Comparison of ENCODE assay signal across 21 mouse cellular contexts in genomic region chr6:97612861-97613260, GRCm38 (mm10). TPM values are rescaled to one million over a fixed set of nuclear protein-coding genes. Genes with fewer than 3 reads are reported as not detected.
A peak's percentile ranks its signal among the peaks of the same experiment; 100 is the strongest.
DNase-seq lines count a peak whose midpoint lies in the region; ATAC-seq lines count a peak whose summit lies in the region.
"Had no signal": no experiment of that assay in that cellular context is flagged by ENCODE, and none has a peak within 500 bp of the region (broad histone marks: within the 10 kb centered on the region; RNA-seq: fewer than 3 reads in every experiment).

No protein-coding gene starts in this region.

- H3K4me1 ChIP-seq in forebrain, embryonic 13.5 days = peaks cover 64% of the 10 kb centered on the region
- H3K4me1 ChIP-seq in forebrain, embryonic 11.5 days (replicated peaks; ENCODE audit: control insufficient read depth, insufficient read depth, low read length) = peaks cover 2% of the 10 kb centered on the region; the same call in 1 of the 2 replicates
- H3K4me1 ChIP-seq in hindbrain, embryonic 12.5 days = peaks cover 60% of the 10 kb centered on the region
- peaks cover 4% of the 10 kb centered on the region for H3K4me1 ChIP-seq in hindbrain, embryonic 11.5 days (replicated peaks; ENCODE audit: control insufficient read depth, insufficient read depth, low read length)
- peaks cover 34% of the 10 kb centered on the region for H3K4me1 ChIP-seq in forebrain, embryonic 16.5 days (replicated peaks; ENCODE audit: control insufficient read depth, insufficient read depth, low read length)
- H3K4me1 ChIP-seq in midbrain, embryonic 15.5 days = peaks cover 21% of the 10 kb centered on the region
- peaks cover 17% of the 10 kb centered on the region for H3K4me1 ChIP-seq in midbrain, embryonic 11.5 days (ENCODE audit: control insufficient read depth, insufficient read depth, low read length)

- H3K27ac ChIP-seq in forebrain, embryonic 13.5 days = no peak overlapping the region
- no peak overlapping the region for H3K27ac ChIP-seq in forebrain, embryonic 11.5 days (ENCODE audit: low read depth, low read length)
- H3K27ac ChIP-seq in hindbrain, embryonic 12.5 days = 0 out of 2 replicates have a peak overlapping the region, but pooled peaks have one; percentile 17
- no peak overlapping the region for H3K27ac ChIP-seq in hindbrain, embryonic 11.5 days (ENCODE audit: low read depth, low read length)
- no peak overlapping the region for H3K27ac ChIP-seq in forebrain, embryonic 16.5 days (ENCODE audit: low read length)
- H3K27ac ChIP-seq in midbrain, embryonic 15.5 days = no peak overlapping the region
- H3K27ac ChIP-seq in midbrain, embryonic 11.5 days (ENCODE audit: low read depth, low read length) = no peak overlapping the region
- H3K27ac ChIP-seq: hindbrain, embryonic 10.5 days had no signal

- peak overlapping the region; percentile 6; the same call in 1 of the 2 replicates for H3K4me2 ChIP-seq in forebrain, embryonic 13.5 days
- no peak overlapping the region for H3K4me2 ChIP-seq in forebrain, embryonic 11.5 days (ENCODE audit: low read depth, low read length, severe bottlenecking)
- 0 out of 2 replicates have a peak overlapping the region, but pooled peaks have one; percentile 57 for H3K4me2 ChIP-seq in hindbrain, embryonic 12.5 days (replicated peaks)
- no peak overlapping the region for H3K4me2 ChIP-seq in hindbrain, embryonic 11.5 days (replicated peaks; ENCODE audit: low read depth, low read length)
- H3K4me2 ChIP-seq in forebrain, embryonic 16.5 days (ENCODE audit: low read length) = peak overlapping the region; percentile 0; the same call in 1 of the 2 replicates
- no peak overlapping the region for H3K4me2 ChIP-seq in midbrain, embryonic 15.5 days
- no peak overlapping the region for H3K4me2 ChIP-seq in midbrain, embryonic 11.5 days
- H3K4me2 ChIP-seq: heart, embryonic 12.5 days had no signal

- WGBS in forebrain, embryonic 13.5 days = 62% methylated on average over 5 of the region's 5 CpGs
- WGBS in forebrain, embryonic 11.5 days = 72% methylated on average over 5 of the region's 5 CpGs
- WGBS in hindbrain, embryonic 12.5 days = 73% methylated on average over 5 of the region's 5 CpGs
- 82% methylated on average over 5 of the region's 5 CpGs for WGBS in hindbrain, embryonic 11.5 days
- 51% methylated on average over 5 of the region's 5 CpGs for WGBS in forebrain, embryonic 16.5 days
- WGBS in midbrain, embryonic 15.5 days = 75% methylated on average over 5 of the region's 5 CpGs
- 91% methylated on average over 5 of the region's 5 CpGs for WGBS in midbrain, embryonic 11.5 days

- H3K4me3 ChIP-seq in forebrain, embryonic 13.5 days = no peak overlapping the region
- no peak overlapping the region for H3K4me3 ChIP-seq in forebrain, embryonic 11.5 days (ENCODE audit: low read depth, low read length)
- no peak overlapping the region for H3K4me3 ChIP-seq in hindbrain, embryonic 12.5 days
- H3K4me3 ChIP-seq in hindbrain, embryonic 11.5 days (ENCODE audit: low read depth, low read length) = no peak overlapping the region
- no peak overlapping the region for H3K4me3 ChIP-seq in forebrain, embryonic 16.5 days (replicated peaks; ENCODE audit: low read length)
- no peak overlapping the region for H3K4me3 ChIP-seq in midbrain, embryonic 15.5 days
- H3K4me3 ChIP-seq in midbrain, embryonic 11.5 days (ENCODE audit: low read depth, low read length) = no peak overlapping the region
- H3K4me3 ChIP-seq: heart, embryonic 12.5 days; hindbrain, embryonic 10.5 days had no signal

- ATAC-seq in forebrain, embryonic 13.5 days = no peak
- ATAC-seq in forebrain, embryonic 11.5 days (replicated peaks; ENCODE audit: low FRiP score) = no peak
- no peak for ATAC-seq in hindbrain, embryonic 12.5 days (ENCODE audit: low FRiP score)
- ATAC-seq in hindbrain, embryonic 11.5 days (ENCODE audit: low FRiP score) = no peak
- ATAC-seq in forebrain, embryonic 16.5 days = no peak
- ATAC-seq in midbrain, embryonic 15.5 days (replicated peaks) = no peak
- no peak for ATAC-seq in midbrain, embryonic 11.5 days (ENCODE audit: low FRiP score)
- ATAC-seq: activated CD4-positive, CD25-positive, alpha-beta regulatory T cell, adult 4 months; CD4-positive, CD25-positive, alpha-beta regulatory T cell, adult 4 months; hindbrain, embryonic 16.5 days; inflammation-experienced regulatory T-cells, adult 6 months; intestine, postnatal 0 days; Patski had no signal

- no peak overlapping the region for H3K9ac ChIP-seq in forebrain, embryonic 13.5 days
- no peak overlapping the region for H3K9ac ChIP-seq in forebrain, embryonic 11.5 days (ENCODE audit: low read length)
- no peak overlapping the region for H3K9ac ChIP-seq in hindbrain, embryonic 12.5 days
- no peak overlapping the region for H3K9ac ChIP-seq in hindbrain, embryonic 11.5 days (ENCODE audit: low read depth, low read length)
- no peak overlapping the region for H3K9ac ChIP-seq in forebrain, embryonic 16.5 days (replicated peaks; ENCODE audit: low read depth, low read length)
- no peak overlapping the region for H3K9ac ChIP-seq in midbrain, embryonic 15.5 days
- no peak overlapping the region for H3K9ac ChIP-seq in midbrain, embryonic 11.5 days (ENCODE audit: low read length)
- H3K9ac ChIP-seq: heart, embryonic 12.5 days had no signal

- H3K36me3 ChIP-seq in forebrain, embryonic 13.5 days (ENCODE audit: poor library complexity, severe bottlenecking) = no peaks in the 10 kb centered on the region
- H3K36me3 ChIP-seq in forebrain, embryonic 11.5 days (ENCODE audit: control insufficient read depth, insufficient read depth, low read length) = no peaks in the 10 kb centered on the region
- no peaks in the 10 kb centered on the region for H3K36me3 ChIP-seq in hindbrain, embryonic 12.5 days
- H3K36me3 ChIP-seq in hindbrain, embryonic 11.5 days (ENCODE audit: control insufficient read depth, insufficient read depth, low read length) = no peaks in the 10 kb centered on the region
- H3K36me3 ChIP-seq in forebrain, embryonic 16.5 days (ENCODE audit: control insufficient read depth, insufficient read depth) = no peaks in the 10 kb centered on the region
- H3K36me3 ChIP-seq in midbrain, embryonic 15.5 days (replicated peaks) = no peaks in the 10 kb centered on the region
- no peaks in the 10 kb centered on the region for H3K36me3 ChIP-seq in midbrain, embryonic 11.5 days (ENCODE audit: control insufficient read depth, insufficient read depth, low read length)
- H3K36me3 ChIP-seq: G1E; heart, embryonic 12.5 days had no signal

- H3K27me3 ChIP-seq in forebrain, embryonic 13.5 days = no peaks in the 10 kb centered on the region
- no peaks in the 10 kb centered on the region for H3K27me3 ChIP-seq in forebrain, embryonic 11.5 days (ENCODE audit: control insufficient read depth, insufficient read depth, low read length)
- no peaks in the 10 kb centered on the region for H3K27me3 ChIP-seq in hindbrain, embryonic 12.5 days
- H3K27me3 ChIP-seq in hindbrain, embryonic 11.5 days (ENCODE audit: control insufficient read depth, insufficient read depth, low read length) = no peaks in the 10 kb centered on the region
- no peaks in the 10 kb centered on the region for H3K27me3 ChIP-seq in forebrain, embryonic 16.5 days (replicated peaks; ENCODE audit: control insufficient read depth, insufficient read depth, low read length)
- no peaks in the 10 kb centered on the region for H3K27me3 ChIP-seq in midbrain, embryonic 15.5 days (replicated peaks)
- H3K27me3 ChIP-seq in midbrain, embryonic 11.5 days (ENCODE audit: control insufficient read depth, insufficient read depth, low read length) = no peaks in the 10 kb centered on the region

- DNase-seq in forebrain, embryonic 11.5 days (ENCODE audit: low spot score) = no peak
- no peak for DNase-seq in hindbrain, embryonic 11.5 days (ENCODE audit: low spot score)
- no peak for DNase-seq in midbrain, embryonic 11.5 days (ENCODE audit: low spot score, missing footprints)
- DNase-seq: adrenal gland, postnatal 25 days; B cell, adult 2 months; cerebellum, adult 2 months; cerebellum, postnatal 10 days; gastrocnemius, postnatal 10 days had no signal

- H3K9me3 ChIP-seq in forebrain, embryonic 13.5 days (replicated peaks) = no peaks in the 10 kb centered on the region
- no peaks in the 10 kb centered on the region for H3K9me3 ChIP-seq in forebrain, embryonic 11.5 days (ENCODE audit: control insufficient read depth, low read length)
- H3K9me3 ChIP-seq in hindbrain, embryonic 12.5 days (replicated peaks) = no peaks in the 10 kb centered on the region
- H3K9me3 ChIP-seq in hindbrain, embryonic 11.5 days (ENCODE audit: control insufficient read depth, low read length) = no peaks in the 10 kb centered on the region
- H3K9me3 ChIP-seq in forebrain, embryonic 16.5 days (ENCODE audit: control insufficient read depth, low read length) = no peaks in the 10 kb centered on the region
- H3K9me3 ChIP-seq in midbrain, embryonic 15.5 days = no peaks in the 10 kb centered on the region
- H3K9me3 ChIP-seq in midbrain, embryonic 11.5 days (ENCODE audit: control insufficient read depth, low read length) = no peaks in the 10 kb centered on the region
- H3K9me3 ChIP-seq: heart, embryonic 12.5 days had no signal

RNA-seq across cellular contexts. Expression of gene Frmd4b, which starts 4.5 kb away (rescaled TPM):
- 34.7 and 35.5 TPM in 2 replicates for polyA plus RNA-seq in forebrain, embryonic 13.5 days (2015; fragmentation: Nextera tagmentation; extraction: Ambion mirVana)
- polyA plus RNA-seq in forebrain, embryonic 11.5 days (2014; fragmentation: Nextera tagmentation; extraction: Ambion mirVana) = 35.7 and 38.6 TPM in 2 replicates
- polyA plus RNA-seq in hindbrain, embryonic 12.5 days (2016; fragmentation: Nextera tagmentation; extraction: Ambion mirVana) = 48.5 and 54.3 TPM in 2 replicates
- polyA plus RNA-seq in hindbrain, embryonic 11.5 days (2014; fragmentation: Nextera tagmentation; extraction: Ambion mirVana) = 46.9 and 50.5 TPM in 2 replicates
- 50.0 and 59.1 TPM in 2 replicates for polyA plus RNA-seq in forebrain, embryonic 16.5 days (2015; fragmentation: Nextera tagmentation; extraction: Ambion mirVana)
- polyA plus RNA-seq in midbrain, embryonic 15.5 days (2015; fragmentation: Nextera tagmentation; extraction: Ambion mirVana) = 16.9 and 19.9 TPM in 2 replicates
- 31.9 and 34.0 TPM in 2 replicates for polyA plus RNA-seq in midbrain, embryonic 11.5 days (2014; fragmentation: Nextera tagmentation; extraction: Ambion mirVana)
- polyA plus RNA-seq: G1E had no signal

Comparison
In these comparisons a context has a peak if more than half of its experiments do, and no peak if none do; other contexts are left out.
1. H3K4me2 ChIP-seq: peak in forebrain, embryonic 13.5 days (single experiment), hindbrain, embryonic 12.5 days (single experiment) and forebrain, embryonic 16.5 days (single experiment); none in forebrain, embryonic 11.5 days (single experiment), hindbrain, embryonic 11.5 days (single experiment), midbrain, embryonic 15.5 days (single experiment) and midbrain, embryonic 11.5 days (single experiment).